Mouse (Mus musculus) cerebellum, postnatal 36 days (tissue): ENCODE data around the gene Fndc5.

Experiments used
- DNase-seq, 2 experiments: peaks; one replicate each; pipeline ENCODE4 v3.0.0; 2021 to 2022; ENCODE audit warnings: mixed read lengths in 2 of 2

Gene Fndc5

DNA sequence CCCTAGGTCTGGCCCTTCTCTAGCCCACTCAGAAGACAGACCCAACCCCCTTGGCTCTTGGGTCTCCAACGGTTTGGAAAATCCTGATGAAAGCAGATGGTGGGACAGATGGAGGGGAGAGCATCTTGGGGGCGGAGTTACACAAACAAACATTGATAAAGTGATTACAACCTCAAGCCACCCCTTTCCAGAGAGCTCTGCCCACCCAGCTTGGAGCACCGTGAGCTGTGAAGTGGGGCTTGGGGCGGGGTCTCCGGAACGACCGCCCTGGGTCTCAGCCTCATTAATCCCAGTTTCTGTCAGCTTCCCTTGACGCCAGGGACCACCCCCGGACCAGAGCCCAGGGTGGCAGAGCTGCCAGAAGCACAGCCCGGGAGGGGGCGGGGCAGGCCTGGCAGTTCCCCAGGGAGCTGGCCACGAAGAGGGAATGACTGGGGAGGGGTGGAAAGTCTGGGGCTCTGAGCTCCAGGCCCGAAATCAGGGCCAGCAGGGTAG lies 12.1 kb upstream of the Fndc5 start:
- peak in 1 of 2 experiments; percentile 36 for DNase-seq

DNA sequence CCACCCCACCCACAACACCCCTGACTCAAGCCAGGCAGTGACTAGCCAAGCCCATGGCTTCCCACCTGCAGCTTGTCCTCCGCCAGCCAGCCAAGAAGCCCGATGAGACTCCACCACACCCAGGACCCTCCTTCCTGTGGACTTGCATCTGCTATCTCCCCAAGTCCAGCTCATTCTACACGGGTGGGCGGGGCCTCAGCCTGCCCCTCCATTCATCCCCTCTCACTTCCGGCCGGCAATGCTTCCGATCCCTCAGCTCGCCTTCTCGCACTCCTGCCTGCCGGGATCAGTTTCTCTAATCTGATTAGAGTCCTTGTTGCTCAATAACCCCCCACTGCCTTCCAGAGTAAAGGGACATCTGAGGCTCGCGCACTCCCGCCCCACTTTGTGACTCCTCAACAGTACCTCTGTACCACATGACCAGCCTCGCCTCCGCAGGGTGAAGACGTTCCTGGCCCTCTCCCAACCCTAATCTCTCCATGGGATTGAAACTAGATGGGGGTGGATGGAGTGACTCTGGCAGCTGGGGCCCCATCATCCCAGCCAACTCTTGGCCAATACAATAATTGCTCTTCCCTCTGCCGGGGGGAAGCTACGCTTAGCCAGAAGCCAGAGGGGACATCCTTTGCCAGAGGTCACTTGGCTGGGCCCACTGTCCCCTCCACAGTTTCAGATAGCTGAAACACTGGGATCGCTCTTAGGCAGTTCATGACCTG lies 10.9 kb upstream of the Fndc5 start:
- peak in 1 of 2 experiments; percentile 7 for DNase-seq

DNA sequence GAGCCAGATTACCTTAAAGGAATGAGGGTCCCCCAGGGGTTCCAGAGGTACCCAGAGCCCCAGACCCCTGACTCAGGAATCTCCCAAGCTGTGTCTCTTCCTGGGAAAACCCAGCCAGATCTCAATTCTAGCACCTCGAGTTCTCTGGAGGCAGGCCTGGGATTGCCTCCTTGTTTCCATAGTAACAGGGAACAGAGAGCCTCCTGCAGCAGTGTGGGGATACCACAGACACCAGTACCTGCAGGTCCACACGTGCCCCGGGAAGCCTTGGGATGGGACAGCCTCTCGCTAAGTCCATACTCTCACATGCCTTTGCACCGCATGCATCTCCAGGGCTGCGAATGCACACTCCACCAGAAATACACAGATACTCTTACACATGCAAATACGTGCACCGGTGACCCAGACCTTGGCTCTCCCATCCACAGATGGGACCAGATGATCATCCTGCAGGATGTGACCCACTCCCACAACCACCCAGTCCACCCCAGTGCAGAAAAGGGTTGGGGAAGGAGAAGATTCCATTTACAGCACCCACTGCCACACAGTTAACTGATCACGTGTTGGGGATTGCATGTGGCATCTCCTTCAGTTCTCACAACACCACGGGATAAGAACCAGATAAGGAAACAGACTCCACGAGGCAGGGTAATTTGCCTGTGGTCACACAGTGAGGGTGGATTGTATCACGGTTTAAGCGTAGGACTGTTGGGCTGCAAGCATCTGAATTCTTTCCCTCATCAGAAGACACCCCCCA lies 8.0 kb upstream of the Fndc5 start:
- DNase-seq, result no peak

DNA sequence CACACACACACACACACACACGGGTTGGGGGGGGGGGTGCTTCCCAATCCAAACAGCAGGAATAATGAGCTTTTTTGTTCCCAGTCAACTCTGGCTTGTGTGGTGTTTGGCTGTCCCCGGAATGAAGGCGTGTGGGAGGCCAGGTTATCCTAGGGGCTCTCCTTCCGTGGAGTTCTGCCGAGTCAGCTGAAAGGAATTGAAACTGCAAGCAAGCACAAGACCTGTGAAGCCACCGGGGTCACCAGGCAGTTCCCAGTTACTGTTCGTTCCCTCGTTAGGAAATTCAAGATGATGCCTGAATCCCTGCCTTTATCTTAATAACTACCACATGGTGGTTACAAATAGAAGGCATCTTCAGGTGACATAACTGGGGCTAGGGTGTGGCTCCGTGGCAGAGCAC lies 7.4 kb upstream of the Fndc5 start:
- no peak for DNase-seq

DNA sequence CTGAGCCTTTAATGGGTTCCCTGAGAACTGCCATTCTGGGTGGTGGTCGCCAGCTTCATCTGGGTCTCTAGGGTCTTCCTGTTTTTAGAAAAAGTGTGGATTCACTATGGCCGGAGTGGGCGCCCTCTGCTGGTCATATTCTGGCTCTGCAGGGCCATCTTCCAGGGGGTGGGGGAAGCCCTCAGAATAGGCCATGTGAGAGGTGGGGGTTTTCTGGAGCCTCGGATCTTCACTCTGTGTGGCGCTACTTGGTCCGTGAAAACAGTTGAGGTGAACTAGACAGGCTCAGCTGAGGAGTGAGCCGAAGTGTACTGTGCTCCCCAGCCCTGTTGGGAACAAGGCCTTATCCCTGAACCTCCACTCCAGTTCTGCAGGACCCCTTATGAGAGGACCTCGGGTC lies 6.7 kb upstream of the Fndc5 start:
- peak; percentile 47 to 57 for DNase-seq

DNA sequence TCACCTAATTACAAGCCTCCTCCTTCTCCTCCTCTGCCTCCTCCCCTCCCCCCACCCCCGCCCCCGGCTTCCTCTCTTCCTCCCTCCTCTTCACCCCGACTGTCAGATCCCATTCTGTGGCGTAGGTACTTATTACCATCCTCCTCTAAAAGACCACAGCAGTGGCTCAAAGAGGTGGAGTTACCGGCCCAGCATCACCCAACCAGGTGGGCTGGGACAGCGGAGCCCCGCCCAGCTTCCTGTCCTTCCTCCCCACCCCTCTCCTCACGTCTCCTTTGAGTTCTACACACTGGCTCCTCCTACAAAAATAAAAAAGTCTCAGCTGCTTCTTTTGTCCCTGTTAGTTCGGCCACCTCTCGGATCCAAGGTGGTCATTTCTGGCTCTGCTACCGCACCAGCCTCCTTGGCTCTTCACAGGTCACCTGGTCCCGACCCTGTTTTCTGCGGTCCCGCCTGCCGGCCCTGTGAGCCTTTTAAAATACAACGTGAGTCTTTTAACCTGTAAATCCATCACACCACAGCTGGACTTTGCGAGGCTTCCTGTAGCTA lies 6.0 kb upstream of the Fndc5 start:
- no peak for DNase-seq

DNA sequence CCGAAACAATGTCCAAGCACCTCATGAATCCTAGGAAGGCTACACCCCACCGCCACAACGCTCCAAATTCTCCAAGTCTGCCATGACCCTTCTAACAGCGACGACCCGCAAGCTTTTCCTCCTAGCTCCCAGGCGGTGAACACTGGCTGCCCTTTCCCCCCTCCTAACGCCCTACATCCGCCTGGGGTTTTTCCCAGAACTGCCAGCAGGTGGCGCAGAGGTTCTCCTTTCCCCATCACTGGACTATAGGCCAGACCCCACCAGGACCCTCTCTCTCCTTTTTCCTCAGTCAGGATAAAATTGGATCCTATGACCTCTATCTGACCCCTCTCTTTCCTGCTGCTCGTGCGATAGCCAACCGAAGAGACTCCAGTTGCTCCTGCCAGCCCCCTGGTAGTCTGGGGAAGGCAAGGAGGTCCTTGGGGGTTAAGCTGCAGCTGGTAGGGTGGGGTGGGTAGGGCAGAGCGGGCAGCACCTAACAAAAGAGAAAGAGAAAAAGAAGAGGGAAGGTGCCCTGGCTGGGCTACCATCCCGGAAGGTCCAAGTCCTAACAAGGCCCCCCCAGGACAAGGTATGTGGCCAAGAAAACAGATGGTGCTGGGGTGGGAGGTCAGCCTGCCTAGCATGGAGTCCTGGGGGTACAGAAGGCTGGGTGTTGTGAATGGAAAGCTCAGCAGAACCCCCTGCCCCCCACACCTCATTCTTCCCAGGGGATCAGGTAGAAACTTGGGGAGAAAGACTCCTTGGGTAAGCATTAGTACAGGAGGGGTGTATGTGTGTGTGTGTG lies 1.8 kb upstream of the Fndc5 start:
- DNase-seq, result peak; percentile 88

DNA sequence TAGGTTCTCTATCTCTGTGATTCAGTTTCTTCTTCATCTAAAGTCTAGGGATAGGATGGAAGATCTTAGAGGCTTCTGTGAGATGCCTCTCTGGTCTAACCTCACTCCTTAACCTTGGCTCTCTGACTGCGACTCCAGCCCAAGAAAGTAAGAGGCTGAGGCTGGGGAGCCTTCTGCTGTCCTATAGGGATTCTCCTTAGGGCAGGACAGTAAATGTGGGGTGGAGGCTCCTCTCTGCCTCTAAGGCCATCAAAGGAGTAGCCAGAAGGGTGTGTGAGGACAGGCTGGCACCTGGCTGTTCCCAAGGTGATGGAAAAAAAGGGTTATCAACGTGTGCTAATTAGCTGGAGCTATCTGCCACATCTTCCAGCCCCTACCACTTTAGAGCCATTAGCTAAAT lies 1.2 kb upstream of the Fndc5 start:
- DNase-seq, result peak in 1 of 2 experiments; percentile 9

DNA sequence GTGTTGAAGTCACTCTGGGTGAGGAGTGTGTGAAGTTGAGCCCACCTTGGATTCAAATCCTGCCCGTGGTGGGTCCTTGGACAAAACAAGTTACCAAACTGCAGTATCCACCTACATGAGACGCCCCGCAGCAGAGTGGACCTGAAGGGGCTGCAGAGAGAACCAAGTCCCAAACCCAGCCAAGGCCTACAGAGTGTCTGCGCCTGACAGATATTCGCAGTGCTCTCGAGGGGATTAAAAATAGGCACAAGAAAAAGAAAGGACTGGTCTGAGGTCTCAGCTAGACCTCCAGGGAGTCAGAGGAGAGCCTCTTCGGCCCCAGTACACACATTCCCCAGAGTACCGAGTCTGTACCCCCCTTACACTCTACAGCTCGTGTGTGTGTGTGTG lies 615 bp upstream of the Fndc5 start:
- DNase-seq, result peak in 1 of 2 experiments; percentile 31

DNA sequence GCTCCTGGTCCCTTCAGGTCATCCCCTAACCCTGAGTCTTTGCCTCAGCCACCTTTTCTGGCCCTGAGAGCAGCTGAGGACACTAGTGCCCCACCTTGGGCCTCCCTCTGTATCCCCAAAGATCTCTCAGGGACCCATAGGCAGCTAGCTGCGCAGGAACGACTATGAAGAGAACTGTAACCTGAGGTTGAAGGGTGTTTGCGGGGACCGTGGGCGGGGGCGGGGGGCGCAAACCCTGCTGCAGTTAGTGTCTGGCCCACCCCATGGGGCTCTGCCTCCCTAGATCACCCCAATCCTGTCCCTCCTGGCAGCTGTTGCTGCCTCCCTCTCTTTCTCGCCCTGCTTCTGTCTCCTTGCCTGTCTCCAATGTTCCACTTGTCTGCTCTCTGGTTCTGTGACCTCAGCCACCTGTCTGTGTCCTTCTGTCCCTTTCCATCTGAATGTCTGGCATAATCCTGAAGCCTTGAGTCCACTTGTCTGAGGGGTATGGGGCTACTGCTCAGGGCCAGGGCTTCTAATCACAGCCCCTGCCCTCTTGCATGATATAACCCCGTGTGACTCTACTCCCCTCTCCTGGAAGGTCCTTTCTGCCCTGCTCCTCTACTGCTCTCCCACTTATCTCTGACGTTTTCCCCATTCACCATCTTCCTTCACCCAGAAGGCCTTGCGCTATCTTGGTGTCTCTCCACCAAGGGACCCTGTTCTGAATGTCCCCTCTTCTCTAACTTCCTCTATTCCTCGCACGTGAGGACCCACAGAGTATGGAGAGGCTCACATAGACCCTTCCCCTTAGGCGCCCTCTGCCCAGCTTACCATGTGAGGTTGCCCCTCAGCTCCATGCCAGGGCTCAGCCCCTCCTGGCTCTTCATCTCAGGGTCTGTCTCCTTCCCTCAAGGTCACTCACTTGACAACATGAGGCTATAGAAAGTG lies 858 bp downstream of the Fndc5 start:
- peak; percentile 19 to 45 for DNase-seq

DNA sequence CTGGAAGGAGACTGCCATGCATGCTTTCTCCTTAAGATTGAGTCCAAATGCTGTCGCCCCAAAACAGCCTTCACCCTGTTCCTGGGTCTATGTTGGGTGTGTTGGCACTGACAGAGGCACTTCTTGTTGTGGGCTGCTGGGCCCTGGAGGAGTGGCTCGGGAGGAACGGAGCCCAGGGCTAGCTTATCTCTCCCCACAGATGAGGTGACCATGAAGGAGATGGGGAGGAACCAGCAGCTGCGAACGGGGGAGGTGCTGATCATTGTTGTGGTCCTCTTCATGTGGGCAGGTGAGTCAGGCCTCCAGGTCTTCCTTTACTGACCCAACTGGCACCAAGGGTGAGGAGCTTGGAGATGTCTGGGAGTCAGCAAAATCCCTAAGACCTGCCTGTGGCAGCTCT lies 2.8 kb downstream of the Fndc5 start:
- DNase-seq, result peak in 1 of 2 experiments; percentile 5

DNA sequence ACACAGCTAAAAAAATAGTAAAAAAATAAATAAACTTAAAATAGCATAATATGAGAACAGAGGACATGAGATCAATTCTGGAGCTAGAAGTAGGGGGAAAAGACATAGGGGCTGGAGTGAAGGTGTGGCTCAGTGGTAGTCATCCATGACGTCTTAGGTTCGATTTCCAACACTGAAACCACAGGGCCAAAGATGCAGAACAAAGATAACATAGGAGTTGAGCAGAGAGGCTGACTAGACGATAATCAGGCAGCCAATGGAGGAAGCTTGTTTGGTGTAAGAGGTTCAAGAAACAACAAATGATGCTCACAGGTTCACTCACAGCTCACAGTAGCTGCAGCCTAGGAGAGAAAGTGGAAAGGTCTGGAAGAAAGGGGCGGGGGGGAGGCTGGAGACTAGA lies 4.0 kb downstream of the Fndc5 start:
- no peak for DNase-seq

DNA sequence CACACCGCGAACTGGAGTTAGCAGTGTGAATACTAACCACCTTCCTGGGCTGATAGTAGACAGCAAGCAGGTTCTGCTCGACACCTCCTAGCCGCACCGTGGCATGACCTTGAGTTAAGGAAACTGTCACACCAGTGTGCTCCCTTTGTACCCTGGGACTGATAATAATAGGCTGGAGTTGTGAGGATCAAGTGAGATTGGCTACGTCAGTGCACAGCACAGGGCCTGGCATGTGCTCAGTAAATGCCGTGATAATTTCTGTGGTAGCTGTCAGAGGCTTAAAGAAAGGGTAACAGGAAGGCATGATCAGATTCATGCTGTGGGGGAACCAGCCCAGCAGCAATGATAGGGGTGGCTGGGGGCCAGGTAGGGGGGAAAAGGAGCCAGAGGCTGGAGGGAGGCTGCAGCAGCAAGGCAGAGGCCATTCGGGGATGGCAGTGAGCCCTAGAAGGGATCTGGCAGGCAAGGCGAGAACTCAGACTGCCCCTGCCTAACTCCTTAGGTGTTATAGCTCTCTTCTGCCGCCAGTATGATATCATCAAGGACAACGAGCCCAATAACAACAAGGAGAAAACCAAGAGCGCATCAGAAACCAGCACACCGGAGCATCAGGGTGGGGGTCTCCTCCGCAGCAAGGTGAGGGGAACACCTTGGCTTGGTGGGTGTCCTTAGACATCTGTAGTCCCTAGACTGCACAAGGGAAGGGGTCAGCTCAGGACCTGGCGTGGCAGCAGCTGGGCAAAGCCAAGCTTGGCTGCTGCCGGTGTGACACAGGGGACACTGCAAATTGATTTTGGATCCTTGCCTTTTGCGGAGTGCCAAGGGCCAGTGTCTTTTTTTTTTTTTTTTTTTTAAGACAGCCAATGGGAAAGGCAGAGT lies 5.0 kb downstream of the Fndc5 start:
- peak in 1 of 2 experiments; percentile 26 for DNase-seq

DNA sequence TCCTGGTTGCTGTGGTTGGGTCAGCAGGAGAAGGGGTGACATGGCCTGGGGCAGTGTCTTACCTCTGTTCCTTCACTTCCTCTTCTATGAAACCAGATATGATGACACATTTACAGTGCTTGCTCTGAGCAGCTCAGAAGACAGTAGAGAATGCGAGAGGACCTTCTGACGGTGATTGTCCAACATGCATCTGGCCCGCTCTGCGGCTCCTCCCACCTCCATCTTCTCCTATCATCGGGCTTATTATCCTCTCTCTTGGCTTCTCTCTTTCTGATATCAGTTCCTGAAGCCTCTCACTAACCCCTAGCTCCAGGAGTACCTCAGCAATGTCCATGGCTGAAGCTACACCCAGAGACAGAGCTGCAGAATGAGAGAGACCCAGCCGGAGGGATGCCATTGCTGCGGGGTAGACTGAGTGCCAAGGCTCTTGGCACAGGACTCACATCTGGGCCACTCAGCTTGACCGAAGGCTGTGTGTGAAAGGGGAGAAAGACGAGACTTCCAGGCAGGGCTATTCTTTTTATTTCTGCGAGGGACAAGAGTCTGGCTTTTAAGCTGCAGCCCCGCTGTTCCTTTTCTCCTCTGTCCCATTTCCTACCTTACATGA lies 5.7 kb downstream of the Fndc5 start:
- DNase-seq, result no peak

DNA sequence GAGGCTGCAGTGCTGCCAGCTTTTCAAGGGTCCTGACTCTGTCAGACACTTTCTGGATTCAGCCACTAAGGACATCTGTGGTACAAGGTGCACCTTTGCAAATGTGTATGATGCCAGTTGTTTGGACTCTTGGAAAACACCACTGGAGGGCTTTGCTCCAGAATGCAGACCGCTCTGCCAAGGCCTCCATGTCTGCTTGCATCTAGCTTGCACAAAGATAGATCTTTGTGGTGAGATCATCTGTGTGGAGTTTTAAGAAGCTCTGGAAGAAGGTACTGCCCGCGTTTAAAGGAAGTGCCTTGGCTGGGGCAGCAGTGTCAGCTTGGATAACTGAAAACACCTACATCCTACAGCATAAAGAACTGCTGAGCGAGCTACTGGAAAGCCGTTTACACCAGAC lies 6.7 kb downstream of the Fndc5 start:
- DNase-seq, result no peak

DNA sequence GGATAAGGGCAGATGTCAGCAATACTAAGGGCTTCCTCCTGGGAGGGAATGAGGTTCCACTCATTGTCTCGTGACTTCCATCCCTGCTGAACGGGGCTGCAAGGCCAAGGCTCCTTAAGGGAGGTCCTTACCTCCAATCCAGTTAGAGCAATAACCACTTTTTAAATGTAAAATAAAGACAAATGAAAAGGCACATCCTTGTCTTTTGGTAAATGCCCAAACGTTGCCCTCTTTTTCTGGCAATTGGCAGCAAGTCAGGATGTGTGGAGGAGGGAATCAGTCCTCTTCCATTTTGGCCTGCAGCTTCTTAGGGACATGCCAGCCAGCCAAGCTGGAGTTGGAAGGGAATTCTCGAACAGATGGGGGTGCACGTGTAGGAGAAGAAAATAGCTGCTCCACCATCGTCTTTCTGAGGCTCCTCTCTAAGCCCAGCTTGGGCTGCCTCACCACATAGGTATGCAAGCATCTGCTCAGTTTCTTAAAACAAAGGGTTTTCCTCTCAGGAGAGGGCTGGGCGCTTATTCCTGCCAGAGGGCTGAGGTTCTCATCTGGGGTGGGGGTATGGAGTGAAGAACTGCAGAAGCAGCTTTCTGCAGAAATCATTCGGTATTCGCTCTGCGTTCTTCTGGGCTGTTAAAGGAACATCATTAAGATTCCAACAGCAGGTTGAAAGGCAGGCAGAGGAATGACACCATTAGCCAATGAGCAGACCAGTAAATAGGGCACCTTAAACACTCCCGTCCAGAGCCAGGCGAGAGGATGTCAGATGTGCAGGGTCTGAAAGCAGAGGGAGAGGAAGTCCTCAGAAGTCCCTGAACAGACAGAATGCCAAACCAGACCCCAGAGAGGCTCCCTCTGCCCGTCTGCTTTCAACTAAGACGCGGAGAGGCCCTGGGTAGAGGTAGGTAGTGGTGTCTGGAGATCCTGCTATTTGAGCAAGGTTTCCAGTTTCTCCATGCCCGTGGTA lies 7.9 kb downstream of the Fndc5 start:
- peak; percentile 87 to 89 for DNase-seq

DNA sequence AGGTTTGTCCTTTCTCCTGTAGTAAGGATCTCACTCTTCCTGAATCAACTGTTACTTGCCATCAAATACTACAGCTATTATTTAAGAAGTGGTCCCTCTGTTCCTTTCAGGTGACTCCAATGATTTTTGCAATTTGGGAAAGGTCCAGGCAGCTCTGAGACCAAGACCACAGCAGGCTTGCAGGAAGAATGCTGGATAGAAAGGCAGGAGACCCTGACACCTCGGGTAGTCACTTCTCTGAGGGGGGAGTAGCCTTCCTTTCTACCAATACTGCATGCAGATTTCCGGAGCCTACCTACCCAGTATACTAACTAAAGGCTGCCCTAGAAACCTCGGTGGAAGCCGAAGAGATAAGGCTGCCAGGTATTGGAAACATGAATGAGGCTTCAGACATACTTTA lies 8.6 kb downstream of the Fndc5 start:
- DNase-seq, result no peak

DNA sequence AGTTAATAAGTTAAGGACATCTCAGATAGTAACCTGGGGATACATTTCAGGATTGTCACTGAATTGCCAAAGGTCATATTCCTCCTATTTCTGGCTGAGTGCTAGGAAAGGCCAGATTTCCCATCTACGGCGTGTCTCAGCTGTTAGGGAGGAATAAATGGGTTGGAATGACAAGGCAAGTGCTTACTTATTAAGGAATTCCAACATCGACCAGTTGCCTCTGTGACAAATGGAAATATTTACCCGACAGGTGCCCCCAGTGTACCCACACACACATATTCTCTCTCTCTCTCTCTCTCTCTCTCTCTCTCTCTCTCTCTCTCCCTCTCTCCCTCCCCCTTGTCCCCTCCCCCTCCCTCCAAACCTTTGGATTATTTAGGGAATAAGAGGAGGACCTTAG lies 9.1 kb downstream of the Fndc5 start:
- DNase-seq, result no peak

DNA sequence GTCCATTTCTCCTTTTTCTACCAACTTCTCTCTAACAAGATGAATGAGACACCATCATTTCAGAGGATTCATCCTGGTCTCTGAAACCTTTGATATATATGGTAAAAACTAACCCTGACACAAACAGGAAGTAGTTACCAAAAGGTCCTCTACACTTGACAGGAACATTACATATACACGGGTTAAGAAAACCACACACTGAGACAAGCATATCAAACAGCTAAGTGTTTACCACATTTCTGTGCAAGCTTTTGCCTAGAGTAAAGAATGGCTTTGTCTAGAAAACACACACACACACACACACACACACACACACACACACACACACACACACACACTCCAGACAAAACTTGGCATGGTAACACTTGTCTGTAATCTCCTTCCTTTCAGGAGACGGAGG lies 9.6 kb downstream of the Fndc5 start:
- no peak for DNase-seq
